Mouse (Mus musculus): ENCODE data around the gene Wfikkn1.

DNA sequence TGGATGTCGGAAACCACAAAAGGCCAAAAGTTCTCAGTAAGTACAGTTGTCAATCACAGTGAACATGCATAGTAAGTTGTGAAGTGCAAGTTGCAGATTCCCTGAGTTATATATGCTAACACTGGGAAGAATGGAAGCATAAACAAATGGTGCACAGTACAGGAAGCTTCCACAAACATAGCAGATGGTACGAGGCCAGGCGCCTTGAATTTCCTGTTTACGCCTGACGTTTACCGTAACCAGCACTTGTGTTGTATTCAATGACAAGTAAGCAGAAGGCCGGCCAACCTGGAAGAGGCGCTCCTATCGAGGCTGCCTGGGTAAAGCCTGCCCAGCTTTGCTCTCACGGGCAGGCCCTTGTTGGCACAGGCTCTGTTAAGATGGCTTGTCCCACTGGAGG, 6.8 kb upstream of the Wfikkn1 start:
- no peak for TF ChIP-seq POLR2A (IDR thresholded peaks at IDR 0.05; ENCODE audit: control insufficient read depth, extremely low read depth, insufficient read depth, low read length, poor library complexity)
- TF ChIP-seq CTCF (IDR thresholded peaks at IDR 0.05; ENCODE audit: borderline replicate concordance, control insufficient read depth, extremely low read depth, insufficient read depth, low read length, poor library complexity): no peak
